Mouse (Mus musculus) liver, embryonic 14.5 days (tissue): ENCODE data around the gene Zfp354c.
A peak's percentile ranks its signal among the peaks of the same experiment; 100 is the strongest.

ENCODE experiments used
- CTCF ChIP-seq: IDR thresholded peaks from 2 replicates; pipeline ENCODE4 v1.5.1; 2016; ENCODE audit warnings: antibody characterized with exemption, low read depth, control low read depth
- EP300 ChIP-seq: IDR thresholded peaks from 2 replicates; pipeline ENCODE4 v1.6.1; 2016; ENCODE audit warnings: antibody characterized with exemption, low read depth

GRCm38 (mm10) chr11:50767039-50767438 lies 60.5 kb downstream of the Zfp354c start:
- TF ChIP-seq CTCF: peak; percentile 55
- no peak for TF ChIP-seq EP300
